Mouse (Mus musculus) adipocyte (in vitro differentiated cells): ENCODE results near the gene Baz2b.

ENCODE experiments used
- DNase-seq: peaks from one replicate; pipeline ENCODE4 v3.0.0-alpha.2; 2016; ENCODE audit warnings: low spot score

Baz2b gene

DNA sequence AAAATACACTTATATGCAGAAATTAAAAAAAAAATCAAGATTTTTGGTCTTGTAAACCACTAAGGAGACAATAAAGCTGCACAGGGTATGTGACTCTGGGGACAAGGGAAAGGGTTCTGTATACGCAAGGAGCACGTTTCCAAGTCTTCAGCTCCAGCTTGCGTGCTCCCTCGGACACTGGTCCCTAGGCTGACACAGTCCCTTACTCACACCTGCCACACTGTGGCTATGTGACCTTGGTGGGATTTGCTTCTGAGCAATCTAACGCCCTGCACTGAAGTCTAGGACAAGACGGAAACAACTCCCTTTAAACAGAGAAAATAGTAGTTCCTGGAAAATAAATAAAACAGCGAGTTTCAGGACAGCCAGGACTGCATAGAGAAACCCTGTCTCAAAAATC lies 253.7 kb downstream of the Baz2b start:
- DNase-seq = no peak

DNA sequence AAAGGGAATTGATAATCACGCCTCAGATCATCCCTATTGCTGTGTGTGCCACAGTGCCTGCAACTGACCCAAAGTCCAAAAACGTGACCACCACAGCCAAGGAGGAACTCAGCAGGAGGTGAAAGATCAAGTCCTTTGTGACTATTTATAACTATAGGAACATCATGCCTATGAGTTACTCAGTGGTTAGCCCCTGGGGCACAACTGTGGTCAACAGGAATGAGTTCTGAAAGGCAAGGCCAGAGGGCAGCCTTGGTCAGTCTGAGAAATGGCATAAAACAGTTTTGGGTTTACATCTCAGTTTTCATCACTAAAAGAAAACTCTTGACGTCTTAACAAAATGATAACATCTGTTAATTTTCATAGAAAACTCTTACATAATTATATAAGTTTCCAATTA lies 254.8 kb downstream of the Baz2b start:
- peak; percentile 19 for DNase-seq

- no peak for DNase-seq
These were observed 257.2 kb downstream of the Baz2b start for GRCm38 (mm10) chr2:59952286-59953014.

DNA sequence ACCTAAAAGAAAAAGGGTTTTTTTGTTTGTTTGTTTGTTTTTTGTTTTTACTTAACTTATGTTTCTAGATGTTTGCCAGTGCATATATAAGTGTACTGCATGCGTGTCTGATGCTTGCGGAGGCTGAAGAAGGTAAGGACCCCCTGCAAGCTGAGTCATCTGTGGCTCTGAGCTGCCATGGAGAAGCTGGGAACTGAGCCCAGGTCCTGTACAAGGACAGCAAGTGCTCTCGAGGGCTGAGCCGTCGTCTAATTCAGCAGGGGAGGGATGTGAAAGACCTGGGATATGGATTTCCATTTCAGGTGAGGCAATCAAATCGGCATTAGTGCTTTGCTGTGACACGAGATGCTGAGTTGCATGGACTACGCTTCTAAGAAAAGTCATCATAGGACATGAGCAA lies 257.9 kb downstream of the Baz2b start:
- DNase-seq = no peak

- no peak for DNase-seq
These were observed 258.5 kb downstream of the Baz2b start for GRCm38 (mm10) chr2:59951127-59951526.

DNA sequence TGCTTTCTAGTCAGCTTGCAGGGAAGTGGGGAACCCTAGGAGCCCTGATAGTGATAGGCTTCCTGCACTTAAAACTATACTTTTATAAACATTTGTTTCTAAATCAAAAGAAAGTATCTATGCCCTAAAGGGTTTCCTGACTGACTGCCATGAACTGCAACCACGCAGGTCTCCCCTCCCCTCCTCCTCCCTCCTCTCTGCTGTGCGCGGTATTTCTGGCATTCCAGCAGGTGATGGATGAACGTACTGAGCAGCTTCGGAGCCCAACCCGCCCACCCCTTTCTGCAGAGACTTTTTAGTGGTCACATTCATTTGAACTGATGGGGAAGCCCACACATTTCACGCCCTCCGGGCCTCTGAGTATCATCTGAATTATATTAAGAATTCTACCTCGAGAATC lies 273.3 kb downstream of the Baz2b start:
- DNase-seq = no peak

GRCm38 (mm10) chr2:59933129-59933528 lies 276.5 kb downstream of the Baz2b start:
- DNase-seq = no peak

- DNase-seq = no peak
These were observed 277.4 kb downstream of the Baz2b start for GRCm38 (mm10) chr2:59932244-59932643.

GRCm38 (mm10) chr2:59913610-59914009 lies 296.0 kb downstream of the Baz2b start:
- DNase-seq = no peak

DNA sequence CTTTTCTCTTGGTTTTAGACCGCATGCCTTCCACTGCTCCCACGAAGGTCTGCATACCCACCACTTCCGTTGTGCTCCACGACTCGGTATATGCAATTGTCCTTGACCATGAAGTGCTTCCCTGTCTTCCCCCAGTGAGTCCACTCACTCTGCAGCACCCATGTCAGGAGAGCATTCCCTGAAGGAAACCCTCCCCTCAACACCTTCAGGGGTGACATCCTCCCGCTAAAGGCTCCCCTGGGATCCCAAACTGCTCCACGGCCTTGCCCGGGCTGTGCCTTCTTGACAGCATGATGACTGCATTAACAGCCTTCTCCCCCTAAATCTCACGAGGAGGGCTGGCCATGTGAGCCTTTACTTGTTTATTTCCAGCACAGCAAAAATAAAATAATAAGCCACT lies 301.6 kb downstream of the Baz2b start:
- DNase-seq = no peak

- DNase-seq = no peak
These were observed 305.6 kb downstream of the Baz2b start for GRCm38 (mm10) chr2:59904007-59904406.

- DNase-seq = no peak
These were observed 311.0 kb downstream of the Baz2b start for GRCm38 (mm10) chr2:59898666-59899065.

GRCm38 (mm10) chr2:59898105-59898504 lies 311.5 kb downstream of the Baz2b start:
- no peak for DNase-seq

DNA sequence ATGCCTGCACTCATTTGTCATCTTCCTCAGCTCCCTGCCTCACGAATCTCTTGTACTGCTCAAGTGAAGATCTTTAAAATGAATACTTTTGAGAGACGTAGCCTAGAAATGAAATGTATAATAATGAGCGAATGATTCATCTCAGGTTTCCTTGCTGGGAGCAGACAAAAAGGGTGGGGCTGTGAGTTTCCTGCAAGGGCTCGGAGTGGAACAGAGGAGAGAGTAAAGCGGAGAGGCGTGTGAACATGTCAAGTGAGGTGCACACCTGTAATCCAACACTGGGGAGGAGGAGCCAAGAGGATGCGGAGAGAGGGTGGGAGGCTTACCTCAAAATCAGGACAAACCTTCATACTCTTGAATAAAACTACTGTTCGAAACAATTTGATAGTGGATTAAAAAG lies 312.8 kb downstream of the Baz2b start:
- no peak for DNase-seq

- DNase-seq = peak; percentile 96
These were observed 313.2 kb downstream of the Baz2b start for GRCm38 (mm10) chr2:59896400-59896799.

GRCm38 (mm10) chr2:59889699-59890098 lies 319.9 kb downstream of the Baz2b start:
- no peak for DNase-seq

GRCm38 (mm10) chr2:59882742-59883281 lies 326.8 kb downstream of the Baz2b start:
- no peak for DNase-seq

DNA sequence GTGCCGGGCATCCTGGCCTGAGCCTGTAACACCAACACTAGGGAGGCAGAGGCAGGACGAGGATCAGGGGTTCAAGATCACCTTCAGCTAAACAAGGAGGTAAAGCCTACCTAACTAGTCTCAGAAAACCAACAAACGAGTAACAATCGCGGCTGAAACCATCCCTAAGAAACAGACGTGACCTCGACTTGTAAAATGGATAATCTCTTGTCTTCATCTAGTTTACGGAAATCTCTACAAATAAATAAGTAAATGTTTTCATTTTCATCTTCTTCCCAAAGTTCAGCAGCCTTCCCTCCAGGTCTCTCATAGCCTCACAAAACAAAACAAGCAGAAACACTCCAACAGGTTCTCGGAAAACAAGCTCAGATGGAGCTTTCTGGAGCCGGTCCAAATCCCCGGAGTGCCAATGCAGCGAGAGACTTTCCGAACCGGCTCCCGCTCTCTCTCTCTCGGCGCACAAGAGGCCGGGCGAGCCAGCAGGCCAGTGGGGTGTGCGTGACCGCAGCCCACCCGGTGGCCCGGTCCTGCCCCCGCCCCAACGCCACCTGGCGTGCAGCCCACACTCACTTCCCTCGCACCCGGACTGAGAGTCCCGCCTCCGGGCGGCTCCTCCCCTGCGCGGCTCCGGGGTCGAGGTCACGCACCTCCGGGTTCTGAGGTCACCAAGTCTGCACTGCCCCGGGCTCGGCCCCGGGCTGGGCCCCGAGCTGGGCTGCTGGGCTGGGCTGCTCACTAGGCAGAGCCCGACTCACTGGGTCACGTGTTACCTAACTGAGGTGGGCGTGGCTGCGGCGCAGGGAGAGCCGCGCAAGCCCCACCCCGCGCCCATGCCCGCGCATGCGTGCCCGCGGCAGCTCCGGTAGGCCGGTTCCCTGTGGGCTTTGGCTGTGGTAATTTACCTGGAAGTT lies 327.6 kb downstream of the Baz2b start, which contains the start of gene Wdsub1:
Gene Wdsub1 (minus strand): TSS at position 761 of the 911 bp plus-strand sequence.
- peak; percentile 95 for DNase-seq

- DNase-seq = no peak
These were observed 328.2 kb downstream of the Baz2b start for GRCm38 (mm10) chr2:59881404-59881803.

DNA sequence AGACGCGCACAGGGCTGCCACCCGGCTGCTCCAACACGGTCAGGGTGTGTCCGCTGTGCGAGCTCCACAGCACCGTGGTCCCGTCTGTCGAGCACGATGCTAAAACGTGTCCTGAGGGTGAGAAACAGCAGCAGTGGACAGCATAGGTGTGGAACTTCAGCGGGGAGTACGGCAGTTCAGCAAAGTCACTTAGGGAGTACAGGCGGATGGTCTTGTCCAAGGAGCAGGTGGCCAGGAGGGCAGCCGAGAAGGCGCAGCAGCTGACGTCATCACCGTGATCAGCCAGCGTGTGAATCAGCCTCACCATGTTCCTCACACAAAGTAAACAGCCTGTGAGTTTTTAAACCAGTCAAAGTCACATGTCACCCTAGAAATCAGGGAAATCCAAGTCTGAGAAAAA lies 331.4 kb downstream of the Baz2b start:
- no peak for DNase-seq

DNA sequence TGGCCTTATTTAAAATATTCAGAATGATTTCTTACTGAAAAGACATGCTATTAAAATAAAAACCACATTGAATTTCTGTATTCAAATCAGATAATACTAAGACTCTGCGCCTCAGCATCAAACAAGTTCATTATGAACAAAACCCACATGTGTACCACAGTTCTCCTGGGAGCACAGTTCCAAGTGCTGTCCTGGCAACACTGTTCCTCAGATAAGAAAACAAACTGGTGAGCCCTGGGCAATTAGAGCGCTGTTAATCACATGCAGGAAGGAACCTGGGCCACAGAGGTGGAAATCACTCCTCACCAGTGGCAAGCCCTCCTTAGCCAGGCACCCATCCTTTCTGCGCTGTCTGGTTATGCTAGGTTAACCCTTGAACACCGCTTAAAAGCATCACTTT lies 332.3 kb downstream of the Baz2b start:
- no peak for DNase-seq

DNA sequence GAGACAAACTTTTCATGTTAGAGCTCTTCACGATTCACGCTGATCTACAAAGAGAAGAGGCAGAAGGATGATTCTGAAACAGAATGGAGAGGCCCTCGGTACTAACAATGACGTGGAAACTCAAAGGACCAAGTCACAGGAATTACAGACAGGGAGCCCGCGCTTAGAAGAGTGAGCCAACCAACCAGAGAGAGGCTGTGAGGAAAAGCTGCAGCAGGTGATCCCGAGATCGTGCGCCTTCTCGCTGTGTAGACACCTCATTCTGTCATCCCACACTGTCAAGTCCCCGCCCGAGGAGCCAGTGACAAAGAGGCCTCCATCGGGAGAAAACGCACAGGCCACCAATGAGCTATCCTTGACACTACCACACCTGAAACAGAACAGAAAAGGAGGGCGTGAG lies 333.2 kb downstream of the Baz2b start:
- DNase-seq = no peak

DNA sequence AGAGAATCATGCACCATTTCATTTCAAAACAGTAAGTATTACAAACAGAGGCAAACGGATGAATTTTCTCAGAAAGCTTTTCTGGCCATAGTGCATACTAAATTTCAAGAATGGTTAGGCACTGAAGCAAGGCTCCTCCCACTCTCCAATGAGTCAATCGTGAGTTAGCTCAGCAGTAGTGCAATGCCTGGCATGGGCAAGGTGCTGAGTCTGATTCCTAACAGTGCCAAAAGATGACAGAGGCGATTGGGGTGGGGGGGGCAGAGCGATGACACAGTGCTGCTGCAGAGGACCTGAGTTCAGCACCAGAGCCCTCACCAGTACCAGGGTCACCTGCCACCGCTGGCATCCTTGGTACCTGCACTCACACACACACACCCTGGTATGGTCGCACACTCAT lies 339.1 kb downstream of the Baz2b start:
- DNase-seq = peak; percentile 38
